Mouse (Mus musculus) olfactory bulb, adult 2 months (tissue): ENCODE results near the gene Pttg1ip. TPM values are rescaled to one million over a fixed set of nuclear protein-coding genes. Genes with fewer than 3 reads are reported as not detected.

Source experiments
- H3K27ac ChIP-seq: fragments of 200-500 bp; 2 replicates; pipeline ENCODE4 v1.5.1; 2012; ENCODE audit warnings: low read depth, low read length; ENCODE audit not compliant: insufficient read depth
- H3K4me1 ChIP-seq: fragments of 200-500 bp; 2 replicates; pipeline ENCODE4 v1.6.1; 2012; ENCODE audit warnings: low read length; ENCODE audit not compliant: control insufficient read depth, insufficient read depth
- H3K4me3 ChIP-seq: fragments of 200-500 bp; 2 replicates; pipeline ENCODE4 v1.5.1; 2012; ENCODE audit warnings: mild to moderate bottlenecking, low read depth, low read length, moderate library complexity; ENCODE audit not compliant: insufficient read depth
- CTCF ChIP-seq: fragments of 200-500 bp; IDR thresholded peaks from 2 replicates; pipeline ENCODE4 v1.5.1; 2012; ENCODE audit warnings: low read depth, mild to moderate bottlenecking, low read length, moderate library complexity; ENCODE audit not compliant: insufficient read depth
- POLR2A ChIP-seq: fragments of 200-500 bp; IDR thresholded peaks from 2 replicates; pipeline ENCODE4 v1.6.1; 2012; ENCODE audit warnings: mild to moderate bottlenecking, low read depth, low read length, moderate library complexity; ENCODE audit not compliant: insufficient read depth
- WGBS: fragments of 180-500 bp; shearing (Covaris S2); methylation state at CpG from one replicate; pipeline ENCODE4 v1.1.7; 2018; 5-methylcytosine and 5-hydroxymethylcytosine counted together
- polyA plus RNA-seq: library from polyadenylated mRNA; stranded (reverse); fragments of >200 nt; gene quantifications from 2 replicates; pipeline ENCODE4 v1.2.4, GENCODE M21; 2012; ENCODE audit warnings: low replicate concordance; ENCODE audit not compliant: missing spikeins, insufficient read depth, insufficient read length

The Pttg1ip gene
- polyA plus RNA-seq, 1 experiment, result not detected

GRCm38 (mm10) chr10:77561508-77561907, 20.0 kb upstream of the Pttg1ip start:
- Histone ChIP-seq H3K4me1 (peaks cover 9% of the 10 kb centered on the region), H3K27ac (no peak overlapping the region), H3K4me3 (no peak overlapping the region)
- 32% methylated on average over 2 of the region's 2 CpGs for WGBS
- TF ChIP-seq POLR2A (no peak), CTCF (no peak)

DNA sequence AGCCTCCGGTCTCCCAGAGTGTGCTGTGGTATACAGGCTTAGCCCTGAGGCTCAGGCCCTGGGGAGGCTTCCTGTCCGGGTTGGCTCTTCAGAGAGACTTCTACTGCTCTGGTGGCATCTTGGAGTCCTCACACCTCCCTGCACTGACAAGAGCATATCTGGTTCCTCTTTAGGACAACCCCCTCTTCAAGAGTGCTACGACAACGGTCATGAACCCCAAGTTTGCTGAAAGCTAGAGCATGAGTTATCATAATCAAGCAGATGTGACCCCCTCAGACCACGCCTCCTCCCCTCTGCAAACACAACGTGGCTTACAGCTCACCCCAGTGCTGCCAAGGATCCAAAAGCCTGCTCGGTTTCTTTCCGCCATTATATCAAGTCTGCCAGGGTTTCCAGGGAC, 16.5 kb upstream of the Pttg1ip start:
- peaks cover 9% of the 10 kb centered on the region for H3K4me1 ChIP-seq
- no peak overlapping the region for H3K27ac ChIP-seq
- no peak overlapping the region for H3K4me3 ChIP-seq
- 86% methylated on average over 8 of the region's 8 CpGs for WGBS
- no peak for TF ChIP-seq POLR2A
- TF ChIP-seq CTCF, result no peak

DNA sequence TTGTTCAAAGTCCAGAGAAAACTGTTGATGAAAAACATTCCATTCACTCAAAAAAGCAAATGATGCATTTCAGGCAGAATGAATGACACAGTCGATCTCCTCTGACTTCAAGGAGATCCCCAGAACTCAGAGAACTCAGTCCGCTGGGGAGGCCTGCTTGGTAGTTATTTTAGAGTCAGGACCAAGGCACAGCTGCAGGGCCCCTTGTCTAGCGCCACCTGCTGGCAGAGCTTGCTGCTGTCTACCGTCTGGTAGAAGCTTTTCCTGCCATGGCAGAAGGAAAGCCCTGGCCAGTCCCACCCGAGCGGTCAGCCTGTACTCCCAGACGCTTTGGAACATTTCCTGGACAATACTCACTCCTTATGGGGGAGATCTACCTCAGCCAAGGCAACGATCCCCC, 14.9 kb upstream of the Pttg1ip start:
- H3K27ac ChIP-seq, result no peak overlapping the region
- no peak overlapping the region for H3K4me3 ChIP-seq
- no peaks in the 10 kb centered on the region for H3K4me1 ChIP-seq
- 34% methylated on average over 8 of the region's 8 CpGs for WGBS
- TF ChIP-seq POLR2A (no peak), CTCF (peak; percentile 87; the same call in 1 of the 2 replicates)

GRCm38 (mm10) chr10:77569481-77569880, 12.0 kb upstream of the Pttg1ip start:
- H3K27ac ChIP-seq, result no peak overlapping the region
- no peak overlapping the region for H3K4me3 ChIP-seq
- no peaks in the 10 kb centered on the region for H3K4me1 ChIP-seq
- 46% methylated on average over 7 of the region's 7 CpGs for WGBS
- TF ChIP-seq CTCF (no peak), POLR2A (no peak)

DNA sequence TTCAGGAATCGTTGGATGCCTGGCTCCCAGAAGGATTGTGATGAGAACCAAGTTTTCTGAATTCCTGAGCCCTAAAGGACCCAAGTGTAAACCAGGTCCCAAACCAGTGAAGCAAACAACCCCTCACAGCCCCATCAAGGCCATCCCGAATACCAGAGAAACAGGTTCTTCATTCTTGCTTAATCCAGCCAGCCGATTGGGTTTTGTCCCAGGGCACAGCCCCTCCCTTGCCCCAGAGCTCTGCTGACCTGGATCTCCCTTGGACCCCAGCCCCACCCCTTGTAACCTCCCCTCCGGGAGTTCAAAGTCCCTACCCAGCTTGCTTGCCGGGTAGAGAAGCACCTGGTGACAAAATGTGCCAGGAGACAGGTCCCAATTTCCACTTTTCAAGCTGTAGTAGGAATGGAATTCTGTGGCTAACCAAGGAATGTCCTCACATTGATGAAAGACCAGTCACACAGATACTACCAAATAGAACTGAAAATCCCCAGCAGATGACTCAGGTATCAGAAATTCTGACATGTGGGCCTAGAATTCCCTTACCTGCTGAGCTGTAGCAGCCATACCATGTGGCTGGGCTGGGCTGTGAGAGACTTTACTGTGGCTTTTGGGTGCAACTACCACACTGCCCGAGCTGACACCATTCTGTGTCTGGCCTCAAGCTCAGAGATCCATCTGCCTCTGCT, 11.4 kb upstream of the Pttg1ip start:
- no peaks in the 10 kb centered on the region for H3K4me1 ChIP-seq
- no peak overlapping the region for H3K27ac ChIP-seq
- 60% methylated on average over 6 of the region's 6 CpGs for WGBS
- TF ChIP-seq POLR2A (no peak), CTCF (no peak)
- H3K4me3 ChIP-seq, result no peak overlapping the region

- Histone ChIP-seq H3K4me1 (no peaks in the 10 kb centered on the region), H3K4me3 (no peak overlapping the region), H3K27ac (no peak overlapping the region)
- TF ChIP-seq POLR2A (no peak), CTCF (no peak)
- WGBS, result 47% methylated on average over 3 of the region's 3 CpGs
These were observed 9.3 kb upstream of the Pttg1ip start for GRCm38 (mm10) chr10:77572225-77572624.

DNA sequence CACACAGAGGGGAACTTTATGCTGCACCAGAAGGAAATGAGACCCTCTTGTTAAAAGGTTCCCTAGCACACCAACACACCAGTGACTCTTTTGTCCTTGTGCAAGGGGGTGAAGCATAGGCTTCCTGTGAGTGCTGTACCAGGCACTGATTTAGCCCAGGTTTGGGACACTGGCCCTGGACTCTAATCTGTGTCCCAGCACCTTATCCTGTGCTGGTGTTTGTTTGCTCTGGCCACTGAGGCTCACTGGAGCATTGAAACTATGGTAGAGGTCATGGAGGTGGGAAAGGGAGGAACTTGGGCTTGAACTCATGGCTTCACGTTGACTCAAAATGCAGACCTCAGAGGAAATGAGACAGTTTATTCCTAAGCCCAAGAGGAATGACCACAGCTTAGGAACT, 8.4 kb upstream of the Pttg1ip start:
- Histone ChIP-seq H3K27ac (no peak overlapping the region), H3K4me3 (no peak overlapping the region), H3K4me1 (no peaks in the 10 kb centered on the region)
- no peak for TF ChIP-seq CTCF
- TF ChIP-seq POLR2A, result no peak
- WGBS, result 60% methylated on average over 1 of the region's 1 CpGs

- H3K4me1 ChIP-seq, result peaks cover 11% of the 10 kb centered on the region; the same call in 1 of the 2 replicates
- 60% methylated on average over 10 of the region's 10 CpGs for WGBS
- TF ChIP-seq CTCF (no peak), POLR2A (no peak)
- no peak overlapping the region for H3K4me3 ChIP-seq
- no peak overlapping the region for H3K27ac ChIP-seq
These were observed 1.2 kb upstream of the Pttg1ip start for GRCm38 (mm10) chr10:77580027-77580920.

DNA sequence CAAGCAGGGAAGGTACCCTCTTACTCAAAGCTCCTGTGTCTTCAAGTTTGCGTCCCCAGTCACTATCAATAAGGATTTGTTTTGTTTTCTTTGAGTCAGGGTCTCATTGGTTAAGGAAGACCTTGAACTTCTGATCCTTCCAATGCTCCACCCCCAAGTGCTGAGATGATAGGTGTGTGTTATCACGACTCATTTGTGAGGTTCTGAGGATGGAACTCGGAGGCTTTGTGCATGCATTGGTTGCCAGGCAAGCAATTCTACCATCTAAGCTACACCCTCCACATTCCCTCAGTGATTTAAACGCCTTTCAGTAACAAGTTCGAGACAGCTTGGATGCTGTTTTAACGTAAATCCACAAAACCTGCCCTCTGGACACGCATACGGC, 505 bp upstream of the Pttg1ip start:
- Histone ChIP-seq H3K4me3 (peak overlapping the region; percentile 53), H3K27ac (peak overlapping the region; percentile 86), H3K4me1 (peaks cover 13% of the 10 kb centered on the region; the same call in 1 of the 2 replicates)
- WGBS, result 8% methylated on average over 8 of the region's 8 CpGs
- TF ChIP-seq CTCF, result no peak
- TF ChIP-seq POLR2A, result no peak
